Mouse (Mus musculus): ENCODE data around the gene Fam193a. TPM values are rescaled to one million over a fixed set of nuclear protein-coding genes. Genes with fewer than 3 reads are reported as not detected.
A peak's percentile ranks its signal among the peaks of the same experiment; 100 is the strongest.

The Fam193a gene
- polyA plus RNA-seq, 1 experiment from 2014 or later, result 10.3 TPM

- DNase-seq (ENCODE audit: low spot score), result no peak
Observed at GRCm38 (mm10) chr5:34461294-34461693, 91.6 kb downstream of the Fam193a start.

GRCm38 (mm10) chr5:34461841-34462240 lies 92.1 kb downstream of the Fam193a start:
- no peak for DNase-seq (ENCODE audit: low spot score)

- peak; percentile 19 for DNase-seq (ENCODE audit: low spot score)
Observed at GRCm38 (mm10) chr5:34466079-34466478, 96.3 kb downstream of the Fam193a start.

- no peak for DNase-seq (ENCODE audit: low spot score)
Observed at GRCm38 (mm10) chr5:34466648-34467047, 96.9 kb downstream of the Fam193a start.

GRCm38 (mm10) chr5:34468039-34468775 lies 98.5 kb downstream of the Fam193a start:
- DNase-seq (ENCODE audit: low spot score), result no peak

GRCm38 (mm10) chr5:34480926-34481325 lies 111.2 kb downstream of the Fam193a start:
- DNase-seq (ENCODE audit: low spot score), result no peak

- no peak for DNase-seq (ENCODE audit: low spot score)
Observed at GRCm38 (mm10) chr5:34485731-34486130, 116.0 kb downstream of the Fam193a start.

- DNase-seq (ENCODE audit: low spot score), result no peak
Observed at GRCm38 (mm10) chr5:34487320-34488090, 117.8 kb downstream of the Fam193a start.

GRCm38 (mm10) chr5:34488741-34489417 lies 119.1 kb downstream of the Fam193a start:
- DNase-seq (ENCODE audit: low spot score), result no peak

GRCm38 (mm10) chr5:34489418-34489787 lies 119.7 kb downstream of the Fam193a start:
- DNase-seq (ENCODE audit: low spot score), result no peak

- no peak for DNase-seq (ENCODE audit: low spot score)
Observed at GRCm38 (mm10) chr5:34496745-34497144, 127.0 kb downstream of the Fam193a start.

- DNase-seq (ENCODE audit: low spot score), result no peak
Observed at GRCm38 (mm10) chr5:34500886-34501285, 131.2 kb downstream of the Fam193a start.

GRCm38 (mm10) chr5:34501588-34501987 lies 131.9 kb downstream of the Fam193a start:
- DNase-seq (ENCODE audit: low spot score), result no peak

- no peak for DNase-seq (ENCODE audit: low spot score)
Observed at GRCm38 (mm10) chr5:34502411-34502810, 132.7 kb downstream of the Fam193a start.

GRCm38 (mm10) chr5:34502821-34503220 lies 133.1 kb downstream of the Fam193a start:
- no peak for DNase-seq (ENCODE audit: low spot score)

- no peak for DNase-seq (ENCODE audit: low spot score)
Observed at GRCm38 (mm10) chr5:34512486-34512885, 142.8 kb downstream of the Fam193a start.

GRCm38 (mm10) chr5:34513466-34514217 lies 143.9 kb downstream of the Fam193a start, which contains the start of gene Tnip2:
Gene Tnip2 (minus strand): TSS chr5:34513991.
- peak; percentile 93 for DNase-seq (ENCODE audit: low spot score)

- no peak for DNase-seq (ENCODE audit: low spot score)
Observed at GRCm38 (mm10) chr5:34514218-34514566, 144.5 kb downstream of the Fam193a start.

GRCm38 (mm10) chr5:34515096-34515495 lies 145.4 kb downstream of the Fam193a start:
- no peak for DNase-seq (ENCODE audit: low spot score)

- DNase-seq (ENCODE audit: low spot score), result peak; percentile 84
Observed at GRCm38 (mm10) chr5:34517913-34518312, 148.2 kb downstream of the Fam193a start.

- DNase-seq (ENCODE audit: low spot score), result no peak
Observed at GRCm38 (mm10) chr5:34519389-34519910, 149.7 kb downstream of the Fam193a start.
